Mouse (Mus musculus): ENCODE results near the gene Spats1. TPM values are rescaled to one million over a fixed set of nuclear protein-coding genes. Genes with fewer than 3 reads are reported as not detected.

The Spats1 gene
- total RNA-seq, 1 experiment from 2014 or later, result not detected

GRCm38 (mm10) chr17:45498397-45498796 lies 23.2 kb upstream of the Spats1 start:
- ATAC-seq (replicated peaks; ENCODE audit: insufficient number of reproducible peaks, low FRiP score, low TSS enrichment, poor library complexity, severe bottlenecking), result no peak

GRCm38 (mm10) chr17:45495398-45495797 lies 20.2 kb upstream of the Spats1 start:
- ATAC-seq (replicated peaks; ENCODE audit: insufficient number of reproducible peaks, low FRiP score, low TSS enrichment, poor library complexity, severe bottlenecking), result no peak

- ATAC-seq (replicated peaks; ENCODE audit: insufficient number of reproducible peaks, low FRiP score, low TSS enrichment, poor library complexity, severe bottlenecking), result no peak
These were observed 15.4 kb upstream of the Spats1 start for GRCm38 (mm10) chr17:45490532-45491154.

GRCm38 (mm10) chr17:45489736-45490135 lies 14.5 kb upstream of the Spats1 start:
- ATAC-seq (replicated peaks; ENCODE audit: insufficient number of reproducible peaks, low FRiP score, low TSS enrichment, poor library complexity, severe bottlenecking), result no peak

- ATAC-seq (replicated peaks; ENCODE audit: insufficient number of reproducible peaks, low FRiP score, low TSS enrichment, poor library complexity, severe bottlenecking), result no peak
These were observed 13.4 kb upstream of the Spats1 start for GRCm38 (mm10) chr17:45488321-45489254.

GRCm38 (mm10) chr17:45487216-45487615 lies 12.0 kb upstream of the Spats1 start:
- ATAC-seq (replicated peaks; ENCODE audit: insufficient number of reproducible peaks, low FRiP score, low TSS enrichment, poor library complexity, severe bottlenecking), result no peak

GRCm38 (mm10) chr17:45485581-45485980 lies 10.4 kb upstream of the Spats1 start:
- no peak for ATAC-seq (replicated peaks; ENCODE audit: insufficient number of reproducible peaks, low FRiP score, low TSS enrichment, poor library complexity, severe bottlenecking)

- no peak for ATAC-seq (replicated peaks; ENCODE audit: insufficient number of reproducible peaks, low FRiP score, low TSS enrichment, poor library complexity, severe bottlenecking)
These were observed 5.2 kb upstream of the Spats1 start for GRCm38 (mm10) chr17:45480429-45480828.

- ATAC-seq (replicated peaks; ENCODE audit: insufficient number of reproducible peaks, low FRiP score, low TSS enrichment, poor library complexity, severe bottlenecking), result peak; percentile 81
These were observed 3.1 kb upstream of the Spats1 start for GRCm38 (mm10) chr17:45478234-45478825.

GRCm38 (mm10) chr17:45474146-45474545 lies 1.1 kb downstream of the Spats1 start:
- no peak for ATAC-seq (replicated peaks; ENCODE audit: insufficient number of reproducible peaks, low FRiP score, low TSS enrichment, poor library complexity, severe bottlenecking)

- no peak for ATAC-seq (replicated peaks; ENCODE audit: insufficient number of reproducible peaks, low FRiP score, low TSS enrichment, poor library complexity, severe bottlenecking)
These were observed 1.5 kb downstream of the Spats1 start for GRCm38 (mm10) chr17:45473667-45474066.

GRCm38 (mm10) chr17:45470726-45471125 lies 4.5 kb downstream of the Spats1 start:
- ATAC-seq (replicated peaks; ENCODE audit: insufficient number of reproducible peaks, low FRiP score, low TSS enrichment, poor library complexity, severe bottlenecking), result no peak

GRCm38 (mm10) chr17:45468302-45468701 lies 6.9 kb downstream of the Spats1 start:
- no peak for ATAC-seq (replicated peaks; ENCODE audit: insufficient number of reproducible peaks, low FRiP score, low TSS enrichment, poor library complexity, severe bottlenecking)

- no peak for ATAC-seq (replicated peaks; ENCODE audit: insufficient number of reproducible peaks, low FRiP score, low TSS enrichment, poor library complexity, severe bottlenecking)
These were observed 8.5 kb downstream of the Spats1 start for GRCm38 (mm10) chr17:45466701-45467100.

- no peak for ATAC-seq (replicated peaks; ENCODE audit: insufficient number of reproducible peaks, low FRiP score, low TSS enrichment, poor library complexity, severe bottlenecking)
These were observed 11.0 kb downstream of the Spats1 start for GRCm38 (mm10) chr17:45464255-45464654.

GRCm38 (mm10) chr17:45462506-45462905 lies 12.7 kb downstream of the Spats1 start:
- no peak for ATAC-seq (replicated peaks; ENCODE audit: insufficient number of reproducible peaks, low FRiP score, low TSS enrichment, poor library complexity, severe bottlenecking)

- no peak for ATAC-seq (replicated peaks; ENCODE audit: insufficient number of reproducible peaks, low FRiP score, low TSS enrichment, poor library complexity, severe bottlenecking)
These were observed 16.2 kb downstream of the Spats1 start for GRCm38 (mm10) chr17:45459062-45459461.

GRCm38 (mm10) chr17:45458516-45458915 lies 16.7 kb downstream of the Spats1 start:
- no peak for ATAC-seq (replicated peaks; ENCODE audit: insufficient number of reproducible peaks, low FRiP score, low TSS enrichment, poor library complexity, severe bottlenecking)

GRCm38 (mm10) chr17:45457487-45457886 lies 17.7 kb downstream of the Spats1 start:
- ATAC-seq (replicated peaks; ENCODE audit: insufficient number of reproducible peaks, low FRiP score, low TSS enrichment, poor library complexity, severe bottlenecking), result no peak
